Comparison of ENCODE assay signal across 12 mouse cellular contexts in genomic region chr5:91075021-91075420, GRCm38 (mm10). TPM values are rescaled to one million over a fixed set of nuclear protein-coding genes. Genes with fewer than 3 reads are reported as not detected.
DNase-seq lines count a peak whose midpoint lies in the region; ATAC-seq lines count a peak whose summit lies in the region.
"Had no signal": no experiment of that assay in that cellular context is flagged by ENCODE, and none has a peak within 500 bp of the region (broad histone marks: within the 10 kb centered on the region; RNA-seq: fewer than 3 reads in every experiment).

No protein-coding gene starts in this region.

- H3K27me3 ChIP-seq in heart, embryonic 12.5 days (replicated peaks) = peaks cover 8% of the 10 kb centered on the region; the same call in 1 of the 2 replicates
- peaks cover 21% of the 10 kb centered on the region for H3K27me3 ChIP-seq in hindbrain, embryonic 12.5 days
- no peaks in the 10 kb centered on the region for H3K27me3 ChIP-seq in midbrain, embryonic 14.5 days (ENCODE audit: control insufficient read depth, insufficient read depth, low read length)

- intact Hi-C loops in left cerebral cortex, postnatal 14 days (cut with DNase I) = no loop called here

- peaks cover 17% of the 10 kb centered on the region for H3K4me1 ChIP-seq in heart, embryonic 12.5 days (replicated peaks)
- H3K4me1 ChIP-seq in hindbrain, embryonic 12.5 days = peaks cover 5% of the 10 kb centered on the region
- peaks cover 6% of the 10 kb centered on the region; the same call in 1 of the 2 replicates for H3K4me1 ChIP-seq in midbrain, embryonic 14.5 days (ENCODE audit: control insufficient read depth, insufficient read depth, low read length)

- H3K9me3 ChIP-seq in heart, embryonic 12.5 days (replicated peaks) = no peaks in the 10 kb centered on the region
- no peaks in the 10 kb centered on the region for H3K9me3 ChIP-seq in hindbrain, embryonic 12.5 days (replicated peaks)
- no peaks in the 10 kb centered on the region for H3K9me3 ChIP-seq in midbrain, embryonic 14.5 days (ENCODE audit: control insufficient read depth, low read length)

- ATAC-seq in heart, embryonic 12.5 days (ENCODE audit: insufficient number of reproducible peaks, low FRiP score) = no peak
- no peak for ATAC-seq in hindbrain, embryonic 12.5 days (ENCODE audit: low FRiP score)
- ATAC-seq in midbrain, embryonic 14.5 days (ENCODE audit: low FRiP score, low TSS enrichment) = peak; percentile 38; the same call in 1 of the 2 replicates

- H3K4me3 ChIP-seq in heart, embryonic 12.5 days = peak overlapping the region; percentile 53
- no peak overlapping the region for H3K4me3 ChIP-seq in hindbrain, embryonic 12.5 days
- H3K4me3 ChIP-seq in midbrain, embryonic 14.5 days (replicated peaks; ENCODE audit: low read depth, low read length) = peak overlapping the region; percentile 34

- H3K4me2 ChIP-seq in heart, embryonic 12.5 days = peak overlapping the region; percentile 84
- H3K4me2 ChIP-seq in hindbrain, embryonic 12.5 days (replicated peaks) = peak overlapping the region; percentile 59
- peak overlapping the region; percentile 64 for H3K4me2 ChIP-seq in midbrain, embryonic 14.5 days (ENCODE audit: low read length)

- H3K27ac ChIP-seq in heart, embryonic 12.5 days (ENCODE audit: poor library complexity, severe bottlenecking) = no peak overlapping the region
- no peak overlapping the region for H3K27ac ChIP-seq in hindbrain, embryonic 12.5 days
- no peak overlapping the region for H3K27ac ChIP-seq in midbrain, embryonic 14.5 days (replicated peaks; ENCODE audit: low read depth, low read length)

- no peak for DNase-seq in heart, postnatal 4 days
- peak; percentile 27 for DNase-seq in NIH3T3 (ENCODE audit: low read depth)
- no peak for DNase-seq in midbrain, embryonic 14.5 days
- DNase-seq in left cerebral cortex, postnatal 14 days (ENCODE audit: low spot score in 2 of 2) = no peak
- DNase-seq in right cerebral cortex, postnatal 10 days (ENCODE audit: low spot score in 2 of 2) = no peak
- DNase-seq in lung, adult 18-20 months = no peak
- DNase-seq: cerebellum, adult 8-10 months; gastrocnemius, postnatal 10 days had no signal

- H3K9ac ChIP-seq in heart, embryonic 12.5 days = no peak overlapping the region
- H3K9ac ChIP-seq in hindbrain, embryonic 12.5 days = no peak overlapping the region
- H3K9ac ChIP-seq in midbrain, embryonic 14.5 days (replicated peaks; ENCODE audit: low read length) = no peak overlapping the region

- no peaks in the 10 kb centered on the region for H3K36me3 ChIP-seq in heart, embryonic 12.5 days
- H3K36me3 ChIP-seq in hindbrain, embryonic 12.5 days = no peaks in the 10 kb centered on the region
- H3K36me3 ChIP-seq in midbrain, embryonic 14.5 days (ENCODE audit: control insufficient read depth, insufficient read depth, low read length) = no peaks in the 10 kb centered on the region

- WGBS in heart, embryonic 12.5 days = 33% methylated on average over 1 of the region's 1 CpGs
- 53% methylated on average over 1 of the region's 1 CpGs for WGBS in hindbrain, embryonic 12.5 days
- WGBS in midbrain, embryonic 14.5 days = 52% methylated on average over 1 of the region's 1 CpGs

RNA-seq across cellular contexts. Expression of gene Ereg, which starts 0.6 kb away (rescaled TPM):
- 0.13 and 0.17 TPM in 2 replicates for polyA plus RNA-seq in heart, embryonic 12.5 days (2016; fragmentation: Nextera tagmentation; extraction: Ambion mirVana)
- total RNA-seq in heart, postnatal 4 days (2021) = under 1 TPM; 0.33 to 0.43 TPM
- not detected in 2 replicates for polyA plus RNA-seq in hindbrain, embryonic 12.5 days (2016; fragmentation: Nextera tagmentation; extraction: Ambion mirVana)
- polyA plus RNA-seq in midbrain, embryonic 14.5 days (2014; fragmentation: Nextera tagmentation; extraction: Ambion mirVana) = not detected in 2 replicates
- not detected for total RNA-seq in left cerebral cortex, postnatal 14 days (2021)
- total RNA-seq: left cerebral cortex, adult 18-20 months; megakaryocyte, adult 5-6 weeks had no signal

RNA-seq across cellular contexts. Expression of gene Epgn, which starts 47.8 kb away (rescaled TPM):
- 0.21 TPM in 1 of 2 replicates, not detected in the other for polyA plus RNA-seq in heart, embryonic 12.5 days (2016; fragmentation: Nextera tagmentation; extraction: Ambion mirVana)
- total RNA-seq in heart, postnatal 4 days (2021) = under 1 TPM; 0.47 to 0.60 TPM
- 0.18 TPM in 1 of 2 replicates, not detected in the other for polyA plus RNA-seq in hindbrain, embryonic 12.5 days (2016; fragmentation: Nextera tagmentation; extraction: Ambion mirVana)
- polyA plus RNA-seq in midbrain, embryonic 14.5 days (2014; fragmentation: Nextera tagmentation; extraction: Ambion mirVana) = 0.28 TPM in 1 of 2 replicates, not detected in the other
- total RNA-seq in left cerebral cortex, postnatal 14 days (2021) = not detected
- total RNA-seq: megakaryocyte, adult 5-6 weeks had no signal
